Mouse (Mus musculus) neural tube, embryonic 15.5 days (tissue): ENCODE measurements around the gene Unc119. TPM values are rescaled to one million over a fixed set of nuclear protein-coding genes. Genes with fewer than 3 reads are reported as not detected.

Experiments used
- polyA plus RNA-seq: library from polyadenylated mRNA; unstranded; fragments of >200 nt; fragmentation: Nextera tagmentation; extraction: Ambion mirVana; gene quantifications from 2 replicates; pipeline ENCODE4 v1.2.1, GENCODE M21; 2015

Unc119 gene
- polyA plus RNA-seq, 1 experiment from 2014 or later = 88.3 TPM

Other genes with a start within 250 kb of the Unc119 start
- 22.2 and 24.2 TPM in 2 replicates for gene Fam222b, start 248.8 kb upstream of the Unc119 start, polyA plus RNA-seq
- gene Traf4, start 177.9 kb upstream of the Unc119 start, polyA plus RNA-seq = 82.1 and 85.4 TPM in 2 replicates
- 7.0 and 9.7 TPM in 2 replicates for gene Nek8, start 166.8 kb upstream of the Unc119 start, polyA plus RNA-seq
- 19.3 and 20.0 TPM in 2 replicates for gene Tlcd1, start 166.8 kb upstream of the Unc119 start, polyA plus RNA-seq
- gene Rpl23a, start 159.9 kb upstream of the Unc119 start, polyA plus RNA-seq = 774 and 869 TPM in 2 replicates
- gene Rab34, start 155.1 kb upstream of the Unc119 start, polyA plus RNA-seq = 66.1 and 71.0 TPM in 2 replicates
- 3.3 and 4.8 TPM in 2 replicates for gene Proca1, start 150.1 kb upstream of the Unc119 start, polyA plus RNA-seq
- 93.2 and 97.1 TPM in 2 replicates for gene Sdf2, start 97.7 kb upstream of the Unc119 start, polyA plus RNA-seq
- gene Supt6, start 97.5 kb upstream of the Unc119 start, polyA plus RNA-seq = 22.9 and 25.1 TPM in 2 replicates
- gene 2610507B11Rik, start 81.7 kb upstream of the Unc119 start, polyA plus RNA-seq = 56.5 and 65.2 TPM in 2 replicates
- 0.40 and 0.42 TPM in 2 replicates for gene BC030499, start 52.6 kb upstream of the Unc119 start, polyA plus RNA-seq
- gene Spag5, start 42.0 kb upstream of the Unc119 start, polyA plus RNA-seq = 6.5 and 13.1 TPM in 2 replicates
- gene Aldoc, start 20.5 kb upstream of the Unc119 start, polyA plus RNA-seq = 328 and 382 TPM in 2 replicates
- gene Pigs, start 15.1 kb upstream of the Unc119 start, polyA plus RNA-seq = 83.2 and 86.4 TPM in 2 replicates
- gene Foxn1, start 43.1 kb downstream of the Unc119 start, polyA plus RNA-seq = 11.8 TPM in 1 of 2 replicates, not detected in the other
- 0.42 TPM in 1 of 2 replicates, not detected in the other for gene Slc13a2, start 78.7 kb downstream of the Unc119 start, polyA plus RNA-seq
- gene Slc46a1, start 122.2 kb downstream of the Unc119 start, polyA plus RNA-seq = 23.4 and 26.0 TPM in 2 replicates
- 38.8 and 49.0 TPM in 2 replicates for gene Sarm1, start 154.3 kb downstream of the Unc119 start, polyA plus RNA-seq
- 151 and 156 TPM in 2 replicates for gene Vtn, start 155.6 kb downstream of the Unc119 start, polyA plus RNA-seq
- gene Sebox, start 160.0 kb downstream of the Unc119 start, polyA plus RNA-seq = 0.12 TPM in 1 of 2 replicates, not detected in the other
- 89.3 and 94.4 TPM in 2 replicates for gene Tmem199, start 168.7 kb downstream of the Unc119 start, polyA plus RNA-seq
- gene Poldip2, start 168.7 kb downstream of the Unc119 start, polyA plus RNA-seq = 182 and 192 TPM in 2 replicates
- gene Tnfaip1, start 192.8 kb downstream of the Unc119 start, polyA plus RNA-seq = 56.1 and 60.3 TPM in 2 replicates
- 120 and 127 TPM in 2 replicates for gene Ift20, start 192.9 kb downstream of the Unc119 start, polyA plus RNA-seq
- gene Tmem97, start 207.3 kb downstream of the Unc119 start, polyA plus RNA-seq = 43.1 and 50.4 TPM in 2 replicates